Mouse (Mus musculus) spleen, adult 2 months (tissue): ENCODE data around the gene Tmem242.

Source experiments
- CTCF ChIP-seq: fragments of 200-500 bp; IDR thresholded peaks from 2 replicates; pipeline ENCODE4 v1.5.1; 2011; ENCODE audit warnings: mild to moderate bottlenecking, inconsistent platforms; ENCODE audit not compliant: insufficient read depth, insufficient read length, insufficient replicate concordance; ENCODE audit errors: extremely low read depth
- POLR2A ChIP-seq: fragments of 200-500 bp; IDR thresholded peaks from 2 replicates; pipeline ENCODE4 v1.6.1; 2011; ENCODE audit warnings: low read depth, low read length, inconsistent platforms

GRCm38 (mm10) chr17:5453657-5454056, 13.6 kb upstream of the Tmem242 start:
- no peak for TF ChIP-seq POLR2A
- no peak for TF ChIP-seq CTCF
